Mouse (Mus musculus) effector memory CD4-positive, alpha-beta T cell, adult 5 months (primary cell): ENCODE measurements around the gene Rhox4e. TPM values are rescaled to one million over a fixed set of nuclear protein-coding genes. Genes with fewer than 3 reads are reported as not detected.

Experiments used
- polyA plus RNA-seq: library from polyadenylated mRNA; unstranded; fragments of 100-300 nt; shearing (Covaris generic); gene quantifications from one replicate; pipeline ENCODE4 v1.2.1, GENCODE M21; 2017

The Rhox4e gene
- polyA plus RNA-seq: 0.61 TPM

DNA sequence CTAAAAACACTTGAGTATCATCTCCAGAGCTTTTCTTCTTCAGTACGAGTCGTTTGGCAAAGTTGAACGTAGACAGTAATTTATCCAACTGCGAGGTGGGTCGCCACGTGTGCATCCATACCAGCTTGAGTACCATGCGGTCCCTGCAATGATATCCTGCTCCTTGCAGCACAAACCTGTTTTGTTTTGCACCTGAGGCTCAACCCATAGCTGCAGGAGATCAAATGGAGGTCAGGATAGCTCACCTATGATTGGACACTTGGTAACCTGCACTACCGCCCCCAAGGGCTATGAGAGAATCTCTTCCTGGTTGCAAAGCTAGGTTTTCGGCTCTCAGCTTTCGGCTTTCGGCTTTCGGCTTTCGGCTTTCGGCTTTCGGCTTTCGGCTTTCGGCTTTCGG, at the start of gene Rhox4e:
Gene Rhox4e (plus strand): TSS at position 301 of the 400 bp plus-strand sequence.

DNA sequence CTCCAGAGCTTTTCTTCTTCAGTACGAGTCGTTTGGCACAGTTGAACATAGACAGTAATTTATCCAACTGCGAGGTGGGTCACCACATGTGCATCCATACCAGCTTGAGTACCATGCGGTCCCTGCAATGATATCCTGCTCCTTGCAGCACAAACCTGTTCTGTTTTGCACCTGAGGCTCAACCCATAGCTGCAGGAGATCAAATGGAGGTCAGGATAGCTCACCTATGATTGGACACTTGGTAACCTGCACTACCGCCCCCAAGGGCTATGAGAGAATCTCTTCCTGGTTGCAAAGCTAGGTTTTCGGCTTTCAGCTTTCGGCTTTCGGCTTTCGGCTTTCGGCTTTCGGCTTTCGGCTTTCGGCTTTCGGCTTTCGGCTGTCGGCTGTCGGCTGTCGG, 43.2 kb upstream of the Rhox4e start, which contains the start of gene Rhox4d:
Gene Rhox4d (plus strand): TSS at position 301 of the 400 bp plus-strand sequence.

DNA sequence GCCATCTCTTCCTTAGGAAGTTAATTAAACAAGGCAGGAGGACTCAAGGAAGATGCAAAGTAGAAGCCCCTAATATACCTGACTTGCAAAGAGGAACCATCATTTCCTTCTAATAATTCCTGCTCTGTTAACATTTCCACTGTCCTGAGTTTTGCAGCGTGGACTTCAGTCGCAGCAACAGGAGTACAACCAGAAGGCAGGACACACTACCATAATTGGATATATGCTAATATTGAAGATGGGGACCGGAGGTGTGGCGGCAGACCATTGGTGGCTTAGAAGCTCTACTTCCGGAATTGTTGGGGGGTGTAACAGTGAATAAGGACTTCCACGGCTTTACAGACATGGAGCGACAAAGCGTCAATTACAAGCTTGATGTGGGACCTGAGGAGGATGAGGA, 27.1 kb upstream of the Rhox4e start, which contains the start of gene Rhox2e:
Gene Rhox2e (plus strand): TSS at position 301 of the 400 bp plus-strand sequence.

DNA sequence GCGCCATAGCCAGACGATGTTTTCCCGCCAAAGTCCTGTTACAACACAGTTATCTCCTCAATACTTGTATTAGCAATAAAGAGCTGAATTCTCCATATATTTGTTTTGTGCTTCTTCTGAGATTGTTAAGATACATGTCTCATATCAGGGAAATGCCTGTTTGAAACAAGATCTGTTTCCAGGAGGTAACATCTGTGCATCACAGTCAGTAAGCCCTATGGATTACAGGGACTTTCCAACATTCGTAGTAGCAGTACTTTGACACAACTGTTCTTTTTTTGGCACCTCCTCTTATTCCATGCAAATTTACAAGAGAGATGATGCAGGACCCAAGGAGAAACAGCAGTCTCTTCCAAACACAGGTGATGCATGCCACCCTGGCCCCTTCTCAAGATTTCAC, 15.5 kb upstream of the Rhox4e start, which contains the start of gene Rhox3e:
Gene Rhox3e (plus strand): TSS at position 301 of the 400 bp plus-strand sequence.

DNA sequence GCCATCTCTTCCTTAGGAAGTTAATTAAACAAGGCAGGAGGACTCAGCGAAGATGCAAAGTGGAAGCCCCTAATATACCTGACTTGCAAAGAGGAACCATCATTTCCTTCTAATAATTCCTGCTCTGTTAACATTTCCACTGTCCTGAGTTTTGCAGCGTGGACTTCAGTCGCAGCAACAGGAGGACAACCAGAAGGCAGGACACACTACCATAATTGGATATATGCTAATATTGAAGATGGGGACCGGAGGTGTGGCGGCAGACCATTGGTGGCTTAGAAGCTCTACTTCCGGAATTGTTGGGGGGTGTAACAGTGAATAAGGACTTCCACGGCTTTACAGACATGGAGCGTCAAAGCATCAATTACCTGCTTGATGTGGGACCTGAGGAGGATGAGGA, 13.9 kb downstream of the Rhox4e start, which contains the start of gene Rhox2f:
Gene Rhox2f (plus strand): TSS at position 301 of the 400 bp plus-strand sequence.

DNA sequence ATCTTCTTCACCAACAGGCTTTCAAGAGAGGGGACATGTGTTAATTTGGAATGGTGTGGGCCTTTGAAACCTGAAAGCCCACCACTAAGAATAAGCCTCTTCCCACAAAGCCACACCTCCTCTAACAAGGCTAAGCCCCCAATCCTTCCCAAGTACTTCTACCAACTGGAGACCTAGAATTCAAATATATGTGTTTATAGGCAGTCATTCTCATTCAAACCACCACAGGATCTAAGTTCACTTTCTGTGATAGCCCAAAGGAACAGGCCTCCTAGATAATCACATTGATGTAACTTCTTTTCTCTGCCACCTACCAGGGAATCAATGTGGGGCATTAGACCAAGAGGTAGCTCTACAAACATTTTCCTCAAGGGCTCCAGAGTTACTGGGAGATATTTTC, 23.5 kb downstream of the Rhox4e start, which contains the start of gene Rhox3f:
Gene Rhox3f (plus strand): TSS at position 301 of the 400 bp plus-strand sequence.

DNA sequence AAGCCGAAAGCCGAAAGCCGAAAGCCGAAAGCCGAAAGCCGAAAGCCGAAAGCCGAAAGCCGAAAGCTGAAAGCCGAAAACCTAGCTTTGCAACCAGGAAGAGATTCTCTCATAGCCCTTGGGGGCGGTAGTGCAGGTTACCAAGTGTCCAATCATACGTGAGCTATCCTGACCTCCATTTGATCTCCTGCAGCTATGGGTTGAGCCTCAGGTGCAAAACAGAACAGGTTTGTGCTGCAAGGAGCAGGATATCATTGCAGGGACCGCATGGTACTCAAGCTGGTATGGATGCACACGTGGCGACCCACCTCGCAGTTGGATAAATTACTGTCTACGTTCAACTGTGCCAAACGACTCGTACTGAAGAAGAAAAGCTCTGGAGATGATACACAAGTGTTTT, 50.4 kb downstream of the Rhox4e start, which contains the start of gene Rhox4f:
Gene Rhox4f (minus strand): TSS at position 101 of the 400 bp plus-strand sequence.

Other genes starting within 250 kb of the Rhox4e start
- not detected for gene Rhox3a2, start 177.4 kb upstream of the Rhox4e start, polyA plus RNA-seq
- gene Rhox4a2, start 166.6 kb upstream of the Rhox4e start, polyA plus RNA-seq: not detected
- not detected for gene Rhox2b, start 145.3 kb upstream of the Rhox4e start, polyA plus RNA-seq
- gene Rhox4b, start 124.9 kb upstream of the Rhox4e start, polyA plus RNA-seq: not detected
- not detected for gene Rhox2c, start 103.7 kb upstream of the Rhox4e start, polyA plus RNA-seq
- not detected for gene Rhox3c, start 98.8 kb upstream of the Rhox4e start, polyA plus RNA-seq
- gene Rhox4c, start 77.1 kb upstream of the Rhox4e start, polyA plus RNA-seq: not detected
- not detected for gene Rhox2d, start 64.0 kb upstream of the Rhox4e start, polyA plus RNA-seq
- not detected for gene Rhox4d, start 43.1 kb upstream of the Rhox4e start, polyA plus RNA-seq
- not detected for gene Rhox2e, start 27.0 kb upstream of the Rhox4e start, polyA plus RNA-seq
- gene Rhox3e, start 15.4 kb upstream of the Rhox4e start, polyA plus RNA-seq: not detected
- not detected for gene Rhox2f, start 14.0 kb downstream of the Rhox4e start, polyA plus RNA-seq
- not detected for gene Rhox3f, start 23.6 kb downstream of the Rhox4e start, polyA plus RNA-seq
- gene Rhox4f, start 50.3 kb downstream of the Rhox4e start, polyA plus RNA-seq: 0.22 TPM
- gene Rhox3g, start 71.2 kb downstream of the Rhox4e start, polyA plus RNA-seq: not detected
- not detected for gene Rhox2g, start 86.1 kb downstream of the Rhox4e start, polyA plus RNA-seq
- not detected for gene Rhox4g, start 93.9 kb downstream of the Rhox4e start, polyA plus RNA-seq
- gene Rhox3h, start 111.4 kb downstream of the Rhox4e start, polyA plus RNA-seq: not detected
- not detected for gene Rhox2h, start 115.9 kb downstream of the Rhox4e start, polyA plus RNA-seq
- gene Rhox5, start 247.4 kb downstream of the Rhox4e start, polyA plus RNA-seq: not detected